Mouse (Mus musculus): ENCODE results near the gene Slc24a5. TPM values are rescaled to one million over a fixed set of nuclear protein-coding genes. Genes with fewer than 3 reads are reported as not detected.

The Slc24a5 gene
- total and polyA plus RNA-seq, 2 experiments from 2014 or later, result 1.1 TPM; not detected in 1

- Histone ChIP-seq H3K27me3 (ENCODE audit: control insufficient read depth, insufficient read depth, low read length) (peaks cover 9% of the 10 kb centered on the region; the same call in 1 of the 2 replicates), H3K4me2 (ENCODE audit: low read depth, low read length) (peak within 1 kb of the TSS; percentile 60), H3K9ac (replicated peaks; ENCODE audit: low read depth, low read length) (no peak within 1 kb of the TSS), H3K27ac (ENCODE audit: low read depth) (no peak within 1 kb of the TSS), H3K4me3 (ENCODE audit: low read depth, low read length) (peak within 1 kb of the TSS; percentile 37), H3K9me3 (replicated peaks; ENCODE audit: control insufficient read depth, low read length) (no peaks in the 10 kb centered on the region), H3K36me3 (replicated peaks; ENCODE audit: control insufficient read depth, insufficient read depth, low read length) (no peaks in the 10 kb centered on the region), H3K4me1 (ENCODE audit: control insufficient read depth, insufficient read depth) (peaks cover 10% of the 10 kb centered on the region)
- TF ChIP-seq CTCF (IDR thresholded peaks at IDR 0.05; ENCODE audit: low read depth) (no peak), EP300 (IDR thresholded peaks at IDR 0.05; ENCODE audit: low read depth) (no peak)
- 0 out of 2 replicates have a peak, but pooled peaks have one; percentile 57 for ATAC-seq (ENCODE audit: insufficient read depth, low read depth)
- peak; percentile 67 for DNase-seq (ENCODE audit: low spot score)
- 2% methylated on average over 39 of the region's 39 CpGs for WGBS
These were observed 68.2 kb downstream of the Slc24a5 start, which contains the start of gene Ctxn2 for GRCm38 (mm10) chr2:125135903-125136811. Gene Ctxn2 (plus strand): TSS chr2:125136692.

- ATAC-seq (ENCODE audit: insufficient read depth, low read depth), result no peak
- Histone ChIP-seq H3K4me3 (ENCODE audit: low read depth, low read length) (no peak overlapping the region), H3K4me1 (ENCODE audit: control insufficient read depth, insufficient read depth) (peaks cover 10% of the 10 kb centered on the region), H3K9ac (replicated peaks; ENCODE audit: low read depth, low read length) (no peak overlapping the region), H3K36me3 (replicated peaks; ENCODE audit: control insufficient read depth, insufficient read depth, low read length) (no peaks in the 10 kb centered on the region), H3K9me3 (replicated peaks; ENCODE audit: control insufficient read depth, low read length) (no peaks in the 10 kb centered on the region), H3K27me3 (ENCODE audit: control insufficient read depth, insufficient read depth, low read length) (peaks cover 9% of the 10 kb centered on the region; the same call in 1 of the 2 replicates), H3K4me2 (ENCODE audit: low read depth, low read length) (peak overlapping the region; percentile 60; the same call in 1 of the 2 replicates), H3K27ac (ENCODE audit: low read depth) (no peak overlapping the region)
- no peak for DNase-seq (ENCODE audit: low spot score)
- WGBS, result 26% methylated on average over 7 of the region's 7 CpGs
- no peak for TF ChIP-seq CTCF (IDR thresholded peaks at IDR 0.05; ENCODE audit: low read depth)
- TF ChIP-seq EP300 (IDR thresholded peaks at IDR 0.05; ENCODE audit: low read depth), result no peak
These were observed 68.9 kb downstream of the Slc24a5 start for GRCm38 (mm10) chr2:125136846-125137245.

Other genes with a start within 250 kb of the Slc24a5 start
- gene Myef2, start 55.5 kb downstream of the Slc24a5 start, total RNA-seq (2014; rRNA removed; ENCODE audit: low replicate concordance), result 14.5 and 15.3 TPM in 2 replicates
- gene Myef2, start 55.5 kb downstream of the Slc24a5 start, polyA plus RNA-seq (2015; fragmentation: Nextera tagmentation; extraction: Ambion mirVana), result 24.3 and 25.9 TPM in 2 replicates
- gene Ctxn2, start 68.6 kb downstream of the Slc24a5 start, total RNA-seq (2014; rRNA removed; ENCODE audit: low replicate concordance), result not detected in 2 replicates
- gene Ctxn2, start 68.6 kb downstream of the Slc24a5 start, polyA plus RNA-seq (2015; fragmentation: Nextera tagmentation; extraction: Ambion mirVana), result not detected in 2 replicates
- gene Slc12a1, start 84.4 kb downstream of the Slc24a5 start, total RNA-seq (2014; rRNA removed; ENCODE audit: low replicate concordance), result not detected in 2 replicates
- gene Slc12a1, start 84.4 kb downstream of the Slc24a5 start, polyA plus RNA-seq (2015; fragmentation: Nextera tagmentation; extraction: Ambion mirVana), result not detected in 2 replicates
- gene Dut, start 179.1 kb downstream of the Slc24a5 start, total RNA-seq (2014; rRNA removed; ENCODE audit: low replicate concordance), result 76.1 and 93.0 TPM in 2 replicates
- gene Dut, start 179.1 kb downstream of the Slc24a5 start, polyA plus RNA-seq (2015; fragmentation: Nextera tagmentation; extraction: Ambion mirVana), result 69.1 and 73.4 TPM in 2 replicates

Measured in heart, postnatal 0 days (tissue).